Mouse (Mus musculus) mature B cell (primary cell): ENCODE measurements around the gene Krt88.

Source experiments
- in situ Hi-C: fragments of 300-500 bp; cut with MboI; formaldehyde crosslinking; loops from 2 replicates; pipeline ENCODE4 v1.14.3; 2019

Gene Krt88

GRCm38 (mm10) chr15:101479007-101479665, 31.6 kb downstream of the Krt88 start:
- in situ Hi-C loops, result no loop called here

GRCm38 (mm10) chr15:101479666-101480060, 32.1 kb downstream of the Krt88 start:
- in situ Hi-C loops, result no loop called here

- in situ Hi-C loops, result no loop called here
Observed at GRCm38 (mm10) chr15:101482056-101482455, 34.5 kb downstream of the Krt88 start.

- in situ Hi-C loops, result no loop called here
Observed at GRCm38 (mm10) chr15:101483646-101484045, 36.1 kb downstream of the Krt88 start.

GRCm38 (mm10) chr15:101484939-101485338, 37.4 kb downstream of the Krt88 start:
- in situ Hi-C loops, result no loop called here

GRCm38 (mm10) chr15:101485911-101486635, 38.5 kb downstream of the Krt88 start:
- in situ Hi-C loops, result no loop called here

GRCm38 (mm10) chr15:101491431-101491830, 43.9 kb downstream of the Krt88 start, which contains the start of gene Krt83:
TSS of gene Krt83 (minus strand) at chr15:101491512.
- in situ Hi-C loops, result no loop called here

GRCm38 (mm10) chr15:101492718-101493117, 45.2 kb downstream of the Krt88 start:
- in situ Hi-C loops, result no loop called here

GRCm38 (mm10) chr15:101493713-101494112, 46.2 kb downstream of the Krt88 start:
- in situ Hi-C loops, result no loop called here

- in situ Hi-C loops, result no loop called here
Observed at GRCm38 (mm10) chr15:101494203-101494602, 46.7 kb downstream of the Krt88 start.

- in situ Hi-C loops, result no loop called here
Observed at GRCm38 (mm10) chr15:101495266-101495665, 47.7 kb downstream of the Krt88 start.

- in situ Hi-C loops, result no loop called here
Observed at GRCm38 (mm10) chr15:101497181-101497580, 49.6 kb downstream of the Krt88 start.
